In the genomic region with DNA sequence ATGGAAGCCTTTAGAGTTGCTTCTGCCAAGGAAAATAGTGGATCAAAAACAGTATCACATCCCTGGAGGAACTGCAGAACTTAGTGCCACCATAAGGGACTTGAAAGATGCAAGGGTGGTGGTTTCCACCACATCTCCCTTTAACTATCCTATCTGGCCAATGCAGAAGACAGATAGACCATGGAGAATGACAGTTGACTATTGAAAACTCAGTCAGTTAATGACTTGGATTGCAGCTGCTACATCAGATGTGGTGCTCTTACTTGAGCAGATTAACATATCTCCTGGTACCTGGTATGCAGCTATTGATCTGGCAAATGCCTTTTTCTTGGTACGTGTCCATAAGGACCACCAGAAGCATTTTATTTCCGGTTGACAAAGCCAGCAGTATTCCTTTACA, we compare ENCODE assay signal across 35 mouse cellular contexts. TPM values are rescaled to one million over a fixed set of nuclear protein-coding genes. Genes with fewer than 3 reads are reported as not detected.
"Had no signal": no experiment of that assay in that cellular context is flagged by ENCODE, and none has a peak within 500 bp of the region (broad histone marks: within the 10 kb centered on the region; RNA-seq: fewer than 3 reads in every experiment).

No protein-coding gene starts in this region.

- H3K4me3 ChIP-seq: embryonic facial prominence, embryonic 10.5 days; embryonic facial prominence, embryonic 12.5 days; embryonic facial prominence, embryonic 13.5 days; embryonic facial prominence, embryonic 15.5 days; erythroblast, embryonic 14.5 days; forebrain, embryonic 10.5 days; forebrain, embryonic 12.5 days; forebrain, embryonic 13.5 days; forebrain, embryonic 15.5 days; gastrocnemius, adult 2 months; heart, adult 2 months had no signal

- ATAC-seq: forebrain, embryonic 13.5 days; forebrain, embryonic 14.5 days; forebrain, embryonic 15.5 days; forebrain, embryonic 16.5 days; forebrain, postnatal 0 days had no signal

- H3K9ac ChIP-seq: embryonic facial prominence, embryonic 12.5 days; embryonic facial prominence, embryonic 13.5 days; embryonic facial prominence, embryonic 15.5 days; forebrain, embryonic 12.5 days; forebrain, embryonic 13.5 days; forebrain, embryonic 15.5 days; forebrain, postnatal 0 days had no signal

- H3K9me3 ChIP-seq: embryonic facial prominence, embryonic 10.5 days; embryonic facial prominence, embryonic 12.5 days; embryonic facial prominence, embryonic 13.5 days; embryonic facial prominence, embryonic 15.5 days; forebrain, embryonic 10.5 days; forebrain, embryonic 12.5 days; forebrain, embryonic 13.5 days; forebrain, embryonic 15.5 days had no signal

- H3K4me1 ChIP-seq: embryonic facial prominence, embryonic 10.5 days; embryonic facial prominence, embryonic 12.5 days; embryonic facial prominence, embryonic 13.5 days; embryonic facial prominence, embryonic 15.5 days; forebrain, embryonic 10.5 days; forebrain, embryonic 12.5 days; forebrain, embryonic 13.5 days; forebrain, embryonic 15.5 days had no signal

- H3K27me3 ChIP-seq: embryonic facial prominence, embryonic 12.5 days; embryonic facial prominence, embryonic 13.5 days; embryonic facial prominence, embryonic 15.5 days; forebrain, embryonic 12.5 days; forebrain, embryonic 13.5 days; forebrain, embryonic 15.5 days had no signal

- DNase-seq: cerebellum, adult 2 months; cerebellum, adult 8-10 months; cerebellum, adult 9-10 months; cerebellum, adult 9-11 months; cerebellum, postnatal 10 days; cerebellum, postnatal 14 days; cerebellum, postnatal 25 days; cerebellum, postnatal 36 days; embryo, embryonic 11 days; forebrain, postnatal 0 days; gastrocnemius, adult 2 months; gastrocnemius, postnatal 10 days; gastrocnemius, postnatal 14 days; gastrocnemius, postnatal 25 days; gastrocnemius, postnatal 36 days; heart, adult 2 months had no signal

- H3K36me3 ChIP-seq: embryonic facial prominence, embryonic 10.5 days; embryonic facial prominence, embryonic 12.5 days; embryonic facial prominence, embryonic 13.5 days; embryonic facial prominence, embryonic 15.5 days; forebrain, embryonic 10.5 days; forebrain, embryonic 12.5 days; forebrain, embryonic 15.5 days had no signal

- H3K27ac ChIP-seq: embryonic facial prominence, embryonic 10.5 days; embryonic facial prominence, embryonic 12.5 days; embryonic facial prominence, embryonic 13.5 days; embryonic facial prominence, embryonic 15.5 days; forebrain, embryonic 10.5 days; forebrain, embryonic 12.5 days; forebrain, embryonic 13.5 days; forebrain, embryonic 15.5 days; gastrocnemius, adult 2 months; heart, adult 2 months had no signal

- H3K4me2 ChIP-seq: embryonic facial prominence, embryonic 12.5 days; embryonic facial prominence, embryonic 13.5 days; embryonic facial prominence, embryonic 15.5 days; forebrain, embryonic 12.5 days; forebrain, embryonic 13.5 days; forebrain, embryonic 15.5 days had no signal

RNA-seq across cellular contexts. Expression of a gene that starts 16.5 kb away (rescaled TPM):
- total RNA-seq: common myeloid progenitor, adult 5-6 weeks; forebrain, postnatal 0 days; gastrocnemius, adult 18-20 months; gastrocnemius, adult 2 months; gastrocnemius, adult 8-10 months; gastrocnemius, postnatal 14 days; gastrocnemius, postnatal 25 days; gastrocnemius, postnatal 36 days; granulocyte monocyte progenitor cell, adult 5-6 weeks; heart, adult 2 months; heart, adult 8-10 months had no signal
- polyA plus RNA-seq: embryonic facial prominence, embryonic 11.5 days; embryonic facial prominence, embryonic 13.5 days; embryonic facial prominence, embryonic 14.5 days; erythroblast, embryonic 14.5 days; forebrain, embryonic 10.5 days; forebrain, embryonic 11.5 days; forebrain, embryonic 12.5 days; forebrain, embryonic 13.5 days; forebrain, embryonic 14.5 days; heart, adult 2 months had no signal
